Mouse (Mus musculus) heart, embryonic 11.5 days (tissue): ENCODE data around the gene Esx1. TPM values are rescaled to one million over a fixed set of nuclear protein-coding genes. Genes with fewer than 3 reads are reported as not detected.

Experiments used
- ATAC-seq: fragments of 200-750 bp; cut with Nextera tagmentation; replicated peaks from 2 replicates; pipeline ENCODE4 v1.8.0; 2017; ENCODE audit warnings: moderate library complexity; ENCODE audit not compliant: insufficient number of reproducible peaks, low FRiP score, low TSS enrichment
- H3K27ac ChIP-seq: fragments of 300-500 bp; sonication (generic); 2 replicates; pipeline ENCODE4 v1.5.1; 2014; ENCODE audit warnings: mild to moderate bottlenecking, low read depth, low read length
- H3K27me3 ChIP-seq: fragments of 300-500 bp; sonication (generic); 2 replicates; pipeline ENCODE4 v1.6.1; 2014; ENCODE audit warnings: mild to moderate bottlenecking, low read length, mixed read lengths; ENCODE audit not compliant: control insufficient read depth, insufficient read depth
- H3K36me3 ChIP-seq: fragments of 300-500 bp; sonication (generic); 2 replicates; pipeline ENCODE4 v1.6.1; 2014; ENCODE audit warnings: mild to moderate bottlenecking, low read length, moderate library complexity, mixed read lengths; ENCODE audit not compliant: control insufficient read depth, insufficient read depth
- H3K4me1 ChIP-seq: fragments of 300-500 bp; sonication (generic); 2 replicates; pipeline ENCODE4 v1.6.1; 2014; ENCODE audit warnings: low read length; ENCODE audit not compliant: control insufficient read depth, insufficient read depth
- H3K4me2 ChIP-seq: fragments of 300-500 bp; sonication (generic); 2 replicates; pipeline ENCODE4 v1.6.1; 2014; ENCODE audit warnings: mild to moderate bottlenecking, moderate library complexity
- H3K4me3 ChIP-seq: fragments of 300-500 bp; sonication (generic); 2 replicates; pipeline ENCODE4 v1.5.1; 2014; ENCODE audit warnings: low read depth, low read length
- H3K9ac ChIP-seq: fragments of 300-500 bp; sonication (generic); 2 replicates; pipeline ENCODE4 v1.6.1; 2014; ENCODE audit warnings: mild to moderate bottlenecking, low read depth, low read length, moderate library complexity
- H3K9me3 ChIP-seq: fragments of 300-500 bp; sonication (generic); replicated peaks from 2 replicates; pipeline ENCODE4 v1.6.1; 2016; ENCODE audit warnings: low read length; ENCODE audit not compliant: control insufficient read depth
- WGBS: fragments of 180-500 bp; shearing (Covaris S2); extraction: QIAGEN DNeasy Blood & Tissue Kit; methylation state at CpG from one replicate; pipeline ENCODE4 v1.1.7; 2014; ENCODE audit not compliant: insufficient replicate concordance; 5-methylcytosine and 5-hydroxymethylcytosine counted together
- polyA plus RNA-seq: library from polyadenylated mRNA; unstranded; fragments of >200 nt; fragmentation: Nextera tagmentation; extraction: Ambion mirVana; gene quantifications from 2 replicates; pipeline ENCODE4 v1.2.1, GENCODE M21; 2014

Esx1 gene
- polyA plus RNA-seq, 1 experiment from 2014 or later, result not detected

GRCm38 (mm10) chrX:137142546-137142945 lies 20.7 kb upstream of the Esx1 start:
- no peaks in the 10 kb centered on the region for H3K36me3 ChIP-seq
- 37% methylated on average over 2 of the region's 2 CpGs for WGBS
- H3K9me3 ChIP-seq, result no peaks in the 10 kb centered on the region
- ATAC-seq, result no peak
- H3K27me3 ChIP-seq, result no peaks in the 10 kb centered on the region
- H3K4me2 ChIP-seq, result no peak overlapping the region
- no peaks in the 10 kb centered on the region for H3K4me1 ChIP-seq
- no peak overlapping the region for H3K4me3 ChIP-seq
- H3K9ac ChIP-seq, result no peak overlapping the region
- H3K27ac ChIP-seq, result no peak overlapping the region

DNA sequence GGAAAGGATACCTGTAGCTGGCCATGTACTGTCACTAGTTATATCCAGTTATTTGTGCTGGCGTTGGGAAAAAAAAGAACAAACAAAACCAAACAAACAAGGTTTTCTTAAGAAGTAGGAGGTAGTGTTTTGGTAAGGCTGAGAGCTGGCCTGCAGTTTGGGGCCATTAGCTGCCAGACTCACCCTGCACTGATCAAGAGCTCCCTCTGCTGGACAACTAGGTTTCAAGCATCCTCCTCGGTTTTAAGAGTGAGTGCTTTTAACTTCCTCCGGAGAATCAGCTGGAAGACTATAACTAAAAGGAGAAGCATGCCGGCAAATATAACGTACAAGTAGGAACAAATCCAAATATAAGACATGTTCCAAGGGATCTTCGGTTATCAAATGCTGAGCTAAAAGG lies 19.8 kb upstream of the Esx1 start:
- Histone ChIP-seq H3K27me3 (no peaks in the 10 kb centered on the region), H3K4me2 (no peak overlapping the region), H3K9ac (no peak overlapping the region), H3K36me3 (no peaks in the 10 kb centered on the region), H3K4me1 (no peaks in the 10 kb centered on the region), H3K9me3 (no peaks in the 10 kb centered on the region), H3K4me3 (no peak overlapping the region), H3K27ac (no peak overlapping the region)
- no peak for ATAC-seq
- 20% methylated on average over 6 of the region's 6 CpGs for WGBS

- no peaks in the 10 kb centered on the region for H3K9me3 ChIP-seq
- peaks cover 28% of the 10 kb centered on the region for H3K27me3 ChIP-seq
- H3K4me3 ChIP-seq, result peak overlapping the region; percentile 16; the same call in 1 of the 2 replicates
- H3K27ac ChIP-seq, result no peak overlapping the region
- no peaks in the 10 kb centered on the region for H3K4me1 ChIP-seq
- peak overlapping the region; percentile 27 for H3K4me2 ChIP-seq
- H3K9ac ChIP-seq, result no peak overlapping the region
- no peaks in the 10 kb centered on the region for H3K36me3 ChIP-seq
- ATAC-seq, result no peak
- WGBS, result 12% methylated on average over 17 of the region's 17 CpGs
Measured at GRCm38 (mm10) chrX:137127542-137127941, 5.7 kb upstream of the Esx1 start.

- Histone ChIP-seq H3K4me3 (peak overlapping the region; percentile 25), H3K4me2 (peak overlapping the region; percentile 55), H3K27me3 (peaks cover 66% of the 10 kb centered on the region), H3K4me1 (no peaks in the 10 kb centered on the region), H3K9ac (no peak overlapping the region), H3K9me3 (no peaks in the 10 kb centered on the region), H3K27ac (no peak overlapping the region), H3K36me3 (no peaks in the 10 kb centered on the region)
- no peak for ATAC-seq
- WGBS, result 22% methylated on average over 52 of the region's 52 CpGs
Measured at GRCm38 (mm10) chrX:137119675-137120423, 2.0 kb downstream of the Esx1 start.

GRCm38 (mm10) chrX:137118097-137118746 lies 3.7 kb downstream of the Esx1 start:
- no peak for ATAC-seq
- Histone ChIP-seq H3K4me2 (peak overlapping the region; percentile 31), H3K4me3 (peak overlapping the region; percentile 2; the same call in 1 of the 2 replicates), H3K9me3 (no peaks in the 10 kb centered on the region), H3K36me3 (no peaks in the 10 kb centered on the region), H3K4me1 (no peaks in the 10 kb centered on the region), H3K27me3 (peaks cover 66% of the 10 kb centered on the region), H3K9ac (no peak overlapping the region), H3K27ac (no peak overlapping the region)
- WGBS, result 17% methylated on average over 40 of the region's 40 CpGs

GRCm38 (mm10) chrX:137106498-137106897 lies 15.4 kb downstream of the Esx1 start:
- no peaks in the 10 kb centered on the region for H3K36me3 ChIP-seq
- no peak overlapping the region for H3K27ac ChIP-seq
- H3K4me1 ChIP-seq, result no peaks in the 10 kb centered on the region
- H3K27me3 ChIP-seq, result peaks cover 29% of the 10 kb centered on the region
- 9% methylated on average over 13 of the region's 13 CpGs for WGBS
- H3K9me3 ChIP-seq, result no peaks in the 10 kb centered on the region
- ATAC-seq, result no peak
- no peak overlapping the region for H3K4me3 ChIP-seq
- no peak overlapping the region for H3K4me2 ChIP-seq
- no peak overlapping the region for H3K9ac ChIP-seq

DNA sequence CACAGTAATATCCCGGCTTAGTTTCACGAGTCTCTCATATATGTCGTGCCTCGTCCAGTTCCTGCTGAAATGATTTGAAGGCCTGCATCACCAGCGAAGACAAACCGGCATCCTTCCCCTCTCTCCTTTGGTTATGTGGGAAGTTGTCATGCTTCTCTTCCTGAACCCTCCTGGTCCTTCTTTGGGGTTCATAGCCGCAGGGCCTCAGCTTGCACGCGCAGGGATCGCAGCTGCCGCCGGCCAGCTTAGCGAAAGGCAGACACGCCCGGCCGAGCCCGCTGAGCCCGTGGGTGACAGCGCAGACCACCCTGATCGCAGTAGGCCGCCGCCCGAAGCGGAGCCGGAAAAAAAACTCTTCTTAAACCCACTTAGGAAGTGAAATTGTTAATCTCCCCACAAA lies 17.4 kb downstream of the Esx1 start:
- Histone ChIP-seq H3K4me3 (no peak overlapping the region), H3K4me2 (no peak overlapping the region), H3K36me3 (no peaks in the 10 kb centered on the region), H3K27ac (no peak overlapping the region), H3K4me1 (no peaks in the 10 kb centered on the region), H3K9ac (no peak overlapping the region), H3K9me3 (no peaks in the 10 kb centered on the region), H3K27me3 (peaks cover 34% of the 10 kb centered on the region)
- WGBS, result 13% methylated on average over 25 of the region's 25 CpGs
- ATAC-seq, result no peak
